Mouse (Mus musculus) urinary bladder, adult 2 months (tissue): Measurements from ENCODE around the gene Slc28a2. TPM values are rescaled to one million over a fixed set of nuclear protein-coding genes. Genes with fewer than 3 reads are reported as not detected.
"Not testable (repeated sequence)": the region's sequence is repeated elsewhere in the genome, so short reads cannot be mapped to it uniquely, and the experiment has no call there.

Experiments used
- DNase-seq: peaks from one replicate; pipeline ENCODE4 v3.0.0; 2022; ENCODE audit warnings: low spot score
- polyA plus RNA-seq: library from polyadenylated mRNA; depleted of rRNA; stranded (reverse); fragments of >200 nt; gene quantifications from 2 replicates; pipeline ENCODE4 v1.2.3, GENCODE M21; 2012; rRNA removed

The Slc28a2 gene
- polyA plus RNA-seq, 1 experiment: 4.0 TPM

- peak; percentile 83 for DNase-seq
Measured at GRCm38 (mm10) chr2:122467351-122468013, 41.2 kb downstream of the Slc28a2 start.

- DNase-seq: no peak
Measured at GRCm38 (mm10) chr2:122469221-122469620, 42.9 kb downstream of the Slc28a2 start.

DNA sequence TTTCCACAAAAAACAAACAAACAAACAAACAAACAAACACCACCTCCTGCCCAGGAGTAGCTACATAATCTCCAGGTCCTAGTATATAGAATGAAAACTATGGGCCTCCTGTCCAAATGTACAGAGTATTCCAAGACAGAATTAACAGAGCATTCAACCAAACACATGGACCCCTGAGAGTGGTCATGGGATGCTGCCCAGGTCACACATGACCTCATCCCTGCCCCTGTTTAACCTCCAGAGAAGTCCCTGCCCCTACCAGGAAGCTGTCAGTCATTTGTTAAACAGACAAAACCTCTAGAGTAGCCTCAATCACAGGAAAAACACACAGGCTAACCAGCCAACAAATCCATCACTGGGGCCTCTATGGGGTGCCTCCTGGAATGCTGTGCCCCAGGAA, 50.3 kb downstream of the Slc28a2 start:
- no peak for DNase-seq

DNA sequence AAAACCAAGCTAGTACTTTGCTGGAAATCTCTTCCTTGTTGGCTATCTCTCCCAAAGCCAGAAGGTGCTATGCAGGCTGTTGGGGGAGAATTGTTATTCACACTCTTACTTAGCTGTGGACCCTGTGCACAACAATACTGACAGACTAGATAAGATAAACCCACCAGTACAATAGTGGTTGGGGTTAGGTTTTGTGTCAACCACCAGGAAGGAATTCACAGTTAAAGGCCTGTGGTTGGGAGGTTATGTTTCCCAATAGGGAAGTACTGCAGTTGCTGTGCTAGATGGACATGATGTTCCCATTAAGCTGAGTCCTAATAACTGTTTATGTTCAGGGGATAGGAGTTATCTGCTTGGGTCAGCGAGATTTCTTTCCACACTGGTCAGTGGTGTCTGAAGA, 57.5 kb downstream of the Slc28a2 start:
- DNase-seq: not testable (repeated sequence)

- no peak for DNase-seq
Measured at GRCm38 (mm10) chr2:122484641-122485040, 58.4 kb downstream of the Slc28a2 start, which contains the start of gene Gm14085. Gm14085 (plus strand) TSS chr2:122484941.

DNA sequence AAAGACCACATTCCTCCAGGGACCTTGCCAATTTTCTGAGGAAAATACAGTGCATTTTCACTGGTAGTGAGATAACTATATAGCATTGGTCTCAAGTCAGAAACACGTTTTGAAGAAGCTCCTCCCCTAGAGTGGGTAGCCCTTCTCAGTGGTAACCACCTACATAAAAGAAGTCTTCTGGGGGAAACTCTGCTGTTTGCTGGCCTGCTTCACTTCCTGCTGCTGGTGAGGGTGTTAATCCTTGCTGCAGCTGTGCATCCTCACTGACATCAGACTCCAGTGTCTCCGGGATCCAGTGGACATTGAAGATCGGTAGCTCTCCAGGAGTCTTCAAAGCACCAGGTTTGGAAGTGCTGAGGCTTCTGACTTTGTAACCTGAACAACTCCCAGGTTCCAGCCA, 59.4 kb downstream of the Slc28a2 start:
- not testable (repeated sequence) for DNase-seq

DNA sequence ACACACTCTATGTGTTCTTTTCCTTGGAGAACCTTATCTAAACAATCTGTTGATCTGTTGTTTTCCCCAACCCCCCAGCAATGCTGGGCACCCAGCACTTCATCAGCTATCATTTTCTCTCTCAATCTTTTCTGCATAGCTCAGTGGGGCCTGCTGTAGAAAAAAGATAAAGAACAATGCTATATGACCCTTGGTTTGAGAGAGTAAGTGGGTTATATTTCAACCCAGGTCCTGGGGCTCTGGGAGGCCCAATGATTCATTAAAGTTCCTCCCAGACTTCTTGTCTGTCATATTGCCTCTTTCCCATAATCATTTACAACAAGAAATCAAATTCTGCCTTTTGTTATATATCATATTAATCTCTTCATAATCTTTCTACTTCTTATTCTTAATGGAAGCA, 59.8 kb downstream of the Slc28a2 start:
- not testable (repeated sequence) for DNase-seq

DNA sequence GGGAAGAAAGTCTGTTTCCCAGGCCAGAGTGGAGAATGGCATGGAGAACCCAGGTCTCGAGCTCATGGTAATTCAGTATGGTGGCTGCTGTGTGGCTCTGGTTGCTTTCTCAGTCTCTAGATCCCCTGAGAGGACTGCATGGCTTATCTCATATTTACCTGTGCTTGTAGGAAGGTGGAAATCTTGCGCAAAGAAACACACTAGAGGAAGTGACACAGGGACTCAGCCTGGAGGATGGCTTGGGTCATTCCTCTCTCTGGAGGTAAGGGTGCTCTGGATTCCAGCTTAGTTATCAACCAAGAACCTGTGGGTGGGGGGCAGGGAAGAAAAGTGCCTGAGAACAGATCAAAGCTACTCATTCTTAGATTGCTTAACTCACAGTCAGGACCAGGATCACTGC, 60.4 kb downstream of the Slc28a2 start:
- no peak for DNase-seq

Other genes starting within 250 kb of the Slc28a2 start
- not detected in 2 replicates for gene Patl2, start 240.3 kb upstream of the Slc28a2 start, polyA plus RNA-seq
- not detected in 2 replicates for gene Terb2, start 240.2 kb upstream of the Slc28a2 start, polyA plus RNA-seq
- 57.5 and 74.7 TPM in 2 replicates for gene Sord, start 191.7 kb upstream of the Slc28a2 start, polyA plus RNA-seq
- 0.54 and 0.56 TPM in 2 replicates for gene Duox2, start 128.0 kb upstream of the Slc28a2 start, polyA plus RNA-seq
- 0.34 and 0.50 TPM in 2 replicates for gene Duoxa2, start 127.6 kb upstream of the Slc28a2 start, polyA plus RNA-seq
- 22.8 and 26.6 TPM in 2 replicates for gene Duoxa1, start 112.7 kb upstream of the Slc28a2 start, polyA plus RNA-seq
- 5.3 and 6.8 TPM in 2 replicates for gene Duox1, start 110.8 kb upstream of the Slc28a2 start, polyA plus RNA-seq
- 8.2 TPM in 2 replicates for gene Shf, start 57.3 kb upstream of the Slc28a2 start, polyA plus RNA-seq
- gene Gm14085, start 58.5 kb downstream of the Slc28a2 start, polyA plus RNA-seq: 0.01 TPM in 1 of 2 replicates, not detected in the other
- gene Gatm, start 184.8 kb downstream of the Slc28a2 start, polyA plus RNA-seq: 17.8 and 17.9 TPM in 2 replicates
- gene AA467197, start 210.5 kb downstream of the Slc28a2 start, polyA plus RNA-seq: 0.77 and 1.4 TPM in 2 replicates